Mouse (Mus musculus) cerebellum, postnatal 10 days (tissue): ENCODE data around the gene Arntl.
"Not testable (repeated sequence)": the region's sequence is repeated elsewhere in the genome, so short reads cannot be mapped to it uniquely, and the experiment has no call there.

ENCODE experiments used
- DNase-seq, 2 experiments: peaks; one replicate each; pipeline ENCODE4 v3.0.0; 2021; ENCODE audit warnings: mixed read lengths in 2 of 2

The Arntl gene

DNA sequence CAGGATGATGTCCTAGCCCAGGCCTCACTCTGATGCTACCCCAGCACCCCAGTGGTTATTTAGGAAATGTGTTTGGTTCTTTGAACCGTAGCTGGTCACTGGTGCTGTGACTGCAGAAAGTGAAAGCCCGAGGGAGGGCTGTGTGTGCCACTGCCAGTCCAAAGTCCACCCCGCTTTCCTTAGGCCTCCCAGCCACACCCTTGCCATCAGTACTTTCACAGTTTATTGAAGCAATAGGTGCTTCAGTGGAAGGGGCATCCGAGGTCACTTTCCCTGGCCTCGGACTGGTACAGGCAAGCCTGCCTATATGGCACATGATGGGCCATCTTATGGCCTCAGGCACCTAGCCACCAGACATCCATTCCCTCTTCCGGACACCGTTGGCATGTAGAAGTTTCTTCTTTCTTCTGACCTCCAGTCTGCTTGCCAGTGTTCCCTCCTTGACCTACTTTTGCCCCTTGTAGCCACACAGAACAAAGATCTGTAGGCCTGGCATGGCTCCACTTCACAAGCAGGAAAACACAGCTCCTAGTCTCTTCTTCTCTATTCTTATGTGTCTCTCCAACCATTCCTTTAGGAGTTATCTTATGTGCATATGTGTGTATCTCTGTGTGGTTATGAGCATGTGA, 46.6 kb downstream of the Arntl start:
- DNase-seq, result no peak

DNA sequence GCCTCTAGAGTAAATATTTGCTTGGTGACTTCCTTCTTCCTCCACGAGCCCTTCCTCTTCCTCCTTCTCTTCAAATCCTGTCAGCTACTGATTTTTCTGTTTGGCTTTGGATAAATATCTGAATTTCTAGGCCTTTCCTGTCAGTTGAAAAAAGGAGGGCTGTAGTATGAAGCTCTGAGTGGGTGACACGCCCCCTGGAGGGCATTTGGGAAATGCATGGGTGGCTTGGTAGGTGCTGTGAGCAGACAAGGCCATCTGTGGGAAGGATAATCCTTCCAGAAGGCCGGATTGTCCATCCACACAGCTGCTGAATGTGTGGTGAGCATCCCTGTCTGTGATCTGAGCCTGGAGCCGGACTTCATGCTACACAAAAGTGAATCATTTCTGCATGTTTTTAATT, 48.8 kb downstream of the Arntl start:
- DNase-seq, result peak; percentile 76 to 77

DNA sequence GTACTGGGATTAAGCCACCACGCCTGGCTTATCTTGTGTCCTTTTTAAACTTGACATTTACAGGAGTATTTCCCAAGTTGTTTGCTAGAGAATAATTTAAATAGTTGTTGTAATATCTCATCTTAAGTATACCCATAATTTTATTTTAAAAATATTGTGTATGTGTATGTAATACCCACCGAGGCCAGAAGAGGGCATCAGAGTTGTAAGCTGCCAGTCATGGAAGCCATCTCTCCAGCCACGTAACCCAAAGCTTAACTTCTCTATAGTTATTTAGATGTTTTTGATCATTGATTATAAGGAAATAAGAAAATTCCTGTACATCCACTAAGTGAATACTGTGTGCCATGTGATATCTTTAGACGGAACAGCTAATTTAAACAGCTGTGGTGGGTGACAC, 51.2 kb downstream of the Arntl start:
- peak; percentile 58 to 73 for DNase-seq

GRCm38 (mm10) chr7:113260321-113261167, 53.3 kb downstream of the Arntl start:
- peak; percentile 47 to 48 for DNase-seq

DNA sequence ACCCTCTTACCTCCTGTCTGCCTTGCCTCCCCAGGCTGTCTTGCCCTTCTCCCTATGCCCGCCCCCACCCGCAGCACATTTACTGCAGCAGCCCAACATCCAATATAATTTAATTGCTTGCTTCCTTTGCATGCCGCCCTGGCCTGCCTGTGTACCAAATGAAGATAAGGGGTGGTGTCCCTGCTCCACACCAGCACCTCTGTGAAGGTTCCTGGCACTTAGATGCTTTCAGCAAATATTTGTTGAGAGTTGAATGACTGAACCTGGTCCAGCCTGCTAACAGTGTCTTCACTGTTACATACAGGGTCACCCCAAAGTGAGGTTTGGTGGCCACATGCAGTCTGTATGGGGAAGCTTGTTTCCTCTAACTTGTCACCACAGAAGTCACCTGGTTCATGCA, 54.4 kb downstream of the Arntl start:
- no peak for DNase-seq

- DNase-seq, result not testable (repeated sequence)
Observed at GRCm38 (mm10) chr7:113262510-113263467, 55.5 kb downstream of the Arntl start.

DNA sequence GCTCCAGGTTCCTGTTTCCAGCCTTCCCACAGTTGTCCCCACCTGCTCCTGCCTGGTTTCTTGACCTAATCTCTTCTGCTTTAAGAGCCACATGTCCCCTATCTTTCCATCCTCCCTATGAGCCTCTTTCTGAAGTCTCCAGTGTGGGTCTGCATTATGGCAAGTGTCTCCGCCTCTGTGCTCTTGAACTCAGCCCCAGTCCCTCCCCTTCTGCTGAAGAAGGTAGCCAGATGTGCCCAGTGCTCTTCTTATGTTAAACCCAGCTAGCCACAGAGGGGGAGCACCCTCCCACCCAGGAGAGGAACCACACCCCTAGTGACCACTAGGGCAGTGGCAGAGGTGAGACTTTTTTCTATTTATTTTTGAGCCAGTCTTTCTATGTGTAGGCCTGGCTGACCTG, 56.7 kb downstream of the Arntl start:
- DNase-seq, result peak in 1 of 2 experiments; percentile 3

GRCm38 (mm10) chr7:113268287-113268686, 61.0 kb downstream of the Arntl start:
- peak; percentile 88 to 90 for DNase-seq

GRCm38 (mm10) chr7:113269081-113269480, 61.8 kb downstream of the Arntl start:
- DNase-seq, result no peak

DNA sequence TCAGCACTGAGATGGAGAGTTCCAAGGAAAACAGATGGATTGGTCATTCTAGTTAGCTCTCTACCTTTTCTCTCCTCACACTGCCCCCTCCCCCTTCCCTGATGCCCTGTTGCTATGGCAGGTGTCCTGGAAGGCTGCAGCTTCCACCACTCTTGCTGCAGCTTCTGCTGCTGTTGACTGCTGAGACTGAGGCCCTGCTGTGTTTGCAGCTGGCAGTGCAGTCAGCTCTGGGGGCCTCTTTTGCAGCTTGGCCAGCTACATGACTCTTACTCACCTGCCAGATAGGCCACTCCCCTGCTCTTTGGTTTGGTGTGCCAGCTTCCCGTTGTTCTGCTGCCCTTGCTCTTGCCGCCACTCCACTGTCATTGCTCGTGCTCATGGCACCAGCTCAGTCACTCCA, 62.7 kb downstream of the Arntl start:
- peak; percentile 77 to 78 for DNase-seq

- peak; percentile 97 for DNase-seq
Observed at GRCm38 (mm10) chr7:113270551-113270950, 63.3 kb downstream of the Arntl start.

GRCm38 (mm10) chr7:113270991-113271390, 63.7 kb downstream of the Arntl start:
- peak; percentile 51 to 59 for DNase-seq

GRCm38 (mm10) chr7:113272338-113272997, 65.2 kb downstream of the Arntl start:
- DNase-seq, result peak in 1 of 2 experiments; percentile 37

- peak; percentile 48 to 49 for DNase-seq
Observed at GRCm38 (mm10) chr7:113277245-113277644, 70.0 kb downstream of the Arntl start.

DNA sequence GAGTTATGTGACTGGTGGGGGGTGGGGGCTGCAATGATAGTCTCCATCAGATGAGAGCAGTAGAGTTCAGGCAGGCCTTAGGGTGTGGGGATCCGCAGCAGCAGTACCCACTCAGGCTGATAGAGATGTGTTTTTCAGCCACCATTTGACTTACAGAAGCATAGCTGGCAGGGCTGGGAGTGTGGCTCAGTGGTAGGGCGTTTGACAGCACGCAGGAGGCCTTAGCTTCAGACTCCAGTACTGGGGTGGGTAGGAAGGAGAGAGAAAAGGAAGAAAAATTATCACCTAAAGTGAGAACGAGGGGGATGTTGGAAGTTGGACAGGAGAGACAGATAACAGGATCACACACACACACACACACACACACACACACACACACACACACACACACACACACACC, 71.2 kb downstream of the Arntl start:
- DNase-seq, result no peak

GRCm38 (mm10) chr7:113279246-113279645, 72.0 kb downstream of the Arntl start:
- DNase-seq, result no peak

DNA sequence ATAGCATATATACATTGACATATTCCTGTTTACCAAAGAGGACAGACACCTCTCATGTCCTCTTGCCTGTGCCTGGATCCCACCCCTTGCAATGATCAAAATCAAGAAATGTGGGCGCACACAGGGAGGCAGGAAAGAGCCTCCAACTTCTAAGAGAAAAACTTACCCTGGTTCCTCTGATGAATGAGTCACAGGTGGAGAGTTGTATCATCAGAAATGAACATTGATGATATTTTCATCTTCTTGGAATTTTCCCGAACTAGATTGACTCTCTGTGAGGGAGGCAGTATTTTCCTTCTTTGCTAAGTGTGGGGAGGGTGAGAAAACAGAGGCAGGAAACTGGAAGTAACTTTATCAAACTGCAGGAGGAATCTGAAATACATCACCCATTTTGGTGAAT, 78.1 kb downstream of the Arntl start:
- DNase-seq, result no peak

DNA sequence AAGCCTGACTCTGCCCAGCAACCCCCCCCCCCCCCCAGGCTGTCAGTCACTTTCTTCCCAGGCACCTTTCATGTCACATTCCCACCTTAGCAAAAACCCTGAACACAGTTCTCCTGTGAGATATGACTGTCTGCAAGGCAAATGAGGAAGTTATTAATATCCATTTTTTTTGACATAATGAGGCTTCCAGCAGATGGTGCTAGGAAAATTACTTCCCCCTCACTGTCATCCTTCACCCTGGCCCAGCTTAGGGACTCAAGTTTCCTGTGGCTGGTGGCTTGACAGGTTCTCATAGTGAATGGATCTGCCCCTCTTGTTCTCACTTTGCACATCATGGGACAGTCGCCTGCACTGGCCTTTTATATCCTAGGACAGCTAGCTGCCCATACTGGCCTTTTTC, 81.9 kb downstream of the Arntl start:
- DNase-seq, result no peak

DNA sequence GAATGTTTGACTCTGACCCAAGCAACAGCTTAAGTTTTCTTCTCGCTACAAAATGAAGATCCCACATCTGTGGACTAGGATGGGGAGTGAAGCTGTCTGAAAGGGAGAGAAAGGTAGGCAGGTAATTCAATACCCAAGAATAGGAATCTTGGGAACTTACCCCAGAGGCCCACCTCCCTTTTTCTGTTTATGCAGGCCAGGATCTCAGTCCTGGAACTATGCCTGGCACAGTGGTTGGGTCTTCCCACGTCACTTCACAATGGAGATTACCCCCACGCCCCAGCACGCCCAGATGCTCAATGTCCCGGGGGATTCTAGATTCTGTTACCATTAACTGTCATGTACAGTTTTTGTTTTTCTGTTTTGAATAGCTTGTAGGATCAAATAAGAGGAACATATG, 84.5 kb downstream of the Arntl start:
- DNase-seq, result no peak

DNA sequence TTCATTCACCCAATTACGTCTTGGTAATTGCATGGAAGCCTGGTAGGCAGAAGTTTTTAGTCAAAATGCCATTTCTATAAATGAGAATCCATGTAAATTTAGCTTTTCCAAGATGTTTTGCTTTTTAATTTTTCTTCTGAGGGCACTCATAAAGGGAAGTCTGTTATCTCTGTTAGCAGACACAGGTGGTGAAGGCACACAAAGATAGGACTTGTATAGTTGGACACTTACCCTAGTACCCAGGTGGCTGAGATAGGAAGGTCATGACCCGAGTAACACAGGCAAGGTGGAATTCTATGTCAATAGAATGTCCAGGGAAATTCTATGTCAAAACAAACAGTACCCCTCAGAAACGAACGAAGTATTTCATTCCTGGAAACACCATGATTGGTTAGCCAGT, 84.9 kb downstream of the Arntl start:
- no peak for DNase-seq

GRCm38 (mm10) chr7:113294598-113294997, 87.3 kb downstream of the Arntl start:
- DNase-seq, result no peak

DNA sequence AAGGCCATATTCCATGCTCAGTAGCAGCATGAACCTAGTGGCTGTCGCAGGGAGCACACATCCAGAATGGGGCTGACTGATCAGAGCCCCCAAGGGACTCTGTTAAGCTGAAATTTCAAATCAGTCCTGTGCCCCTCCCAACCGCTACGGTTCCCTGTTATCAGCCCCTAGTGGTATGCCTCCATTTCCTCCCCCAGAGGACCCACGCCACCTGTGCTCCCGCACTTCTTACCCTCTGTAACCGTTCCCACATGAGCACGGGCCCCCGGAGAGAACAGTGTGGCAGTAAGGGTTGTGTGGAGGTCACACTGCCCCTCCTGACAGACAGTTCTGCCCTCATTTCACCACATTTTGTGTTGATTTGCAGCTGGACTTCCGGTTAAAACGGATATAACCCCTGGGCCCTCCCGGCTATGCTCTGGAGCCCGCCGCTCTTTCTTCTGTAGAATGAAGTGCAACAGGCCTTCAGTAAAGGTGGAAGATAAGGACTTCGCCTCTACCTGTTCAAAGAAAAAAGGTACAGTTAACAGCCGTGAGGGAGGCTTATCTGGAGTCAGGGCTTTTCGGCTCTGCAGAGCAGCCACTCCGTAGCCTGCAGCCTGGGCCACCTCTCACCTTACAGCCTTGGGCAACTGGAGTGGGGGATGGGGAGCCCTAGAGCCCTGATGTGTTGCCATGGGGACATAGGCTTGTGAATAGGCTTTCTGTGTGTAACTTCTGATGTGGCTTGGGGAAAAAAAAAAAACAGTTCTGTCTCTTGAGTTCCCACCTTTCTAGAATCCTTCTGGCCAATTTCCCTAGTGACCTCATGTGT, 88.0 kb downstream of the Arntl start:
- DNase-seq, result no peak
